Mouse (Mus musculus) erythroblast, adult 5-6 weeks (primary cell): Measurements from ENCODE around the gene Ubc. TPM values are rescaled to one million over a fixed set of nuclear protein-coding genes. Genes with fewer than 3 reads are reported as not detected.

Source experiments
- ATAC-seq: replicated peaks from 2 replicates; pipeline ENCODE4 v1.8.0; 2016; ENCODE audit warnings: moderate number of reproducible peaks, mild to moderate bottlenecking, moderate TSS enrichment, inconsistent platforms; ENCODE audit not compliant: poor library complexity, low FRiP score, severe bottlenecking
- total RNA-seq, 2 experiments: library from RNA; stranded (forward) in 1 of 2; stranded (reverse) in 1 of 2; fragments of 150-400 nt in 1 of 2; fragments of 200-764, 138-1000 nt in 1 of 2; gene quantifications; 2 replicates each; pipeline versions ENCODE4 v1.2.3 to v1.2.4; 2015 to 2017; ENCODE audit warnings: low replicate concordance in 2 of 2

Ubc gene
- total RNA-seq, 2 experiments from 2014 or later: 81.7 to 132 TPM

DNA sequence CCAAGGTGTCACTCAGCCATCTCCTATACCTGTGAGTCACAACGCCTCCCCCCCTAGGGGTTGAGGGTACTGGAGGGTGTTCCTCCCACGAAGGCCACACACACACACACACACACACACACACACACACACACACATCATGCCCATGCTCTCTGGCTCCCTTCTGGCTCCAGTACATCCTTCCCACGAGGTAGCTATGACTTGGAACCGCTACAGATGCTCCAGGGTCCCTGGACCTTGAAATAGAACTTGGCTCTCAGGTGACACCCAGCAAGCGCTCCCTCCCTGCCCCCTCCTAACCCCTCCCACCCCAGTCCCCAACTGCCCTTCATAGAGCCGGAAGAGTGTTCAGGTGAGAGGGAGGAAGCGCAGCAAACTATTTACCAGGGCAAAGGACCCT is 34.4 kb downstream of the Ubc start:
- no peak for ATAC-seq

DNA sequence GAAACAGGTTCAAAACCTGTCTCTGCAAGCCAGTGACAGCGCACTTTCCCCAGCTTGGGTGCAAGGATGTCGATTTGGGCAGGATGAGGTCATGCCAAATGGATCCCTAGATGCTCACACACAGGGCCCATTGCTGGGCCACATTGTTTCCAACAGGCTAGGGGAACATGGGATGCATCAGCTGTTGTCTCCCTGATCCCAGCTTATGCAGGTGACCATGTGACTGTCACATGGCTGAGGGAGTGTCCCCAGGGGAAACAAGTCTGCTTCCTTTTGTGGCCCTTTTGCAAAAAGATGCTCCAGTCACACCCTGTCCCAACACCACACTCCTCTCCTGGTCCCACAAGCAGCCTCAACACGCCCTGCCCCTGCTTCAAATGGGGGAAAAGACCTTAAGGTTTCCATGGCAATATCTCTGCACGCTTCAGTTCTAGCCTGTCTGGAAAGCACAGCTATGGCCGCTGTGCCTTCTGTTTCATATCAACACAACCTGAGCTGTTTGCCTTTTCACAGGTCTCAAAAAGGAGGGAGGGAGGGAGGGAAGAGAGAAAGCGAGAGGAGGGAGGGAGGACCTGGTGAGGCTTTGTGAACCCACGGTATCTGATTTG is 35.0 kb downstream of the Ubc start:
- ATAC-seq: no peak

DNA sequence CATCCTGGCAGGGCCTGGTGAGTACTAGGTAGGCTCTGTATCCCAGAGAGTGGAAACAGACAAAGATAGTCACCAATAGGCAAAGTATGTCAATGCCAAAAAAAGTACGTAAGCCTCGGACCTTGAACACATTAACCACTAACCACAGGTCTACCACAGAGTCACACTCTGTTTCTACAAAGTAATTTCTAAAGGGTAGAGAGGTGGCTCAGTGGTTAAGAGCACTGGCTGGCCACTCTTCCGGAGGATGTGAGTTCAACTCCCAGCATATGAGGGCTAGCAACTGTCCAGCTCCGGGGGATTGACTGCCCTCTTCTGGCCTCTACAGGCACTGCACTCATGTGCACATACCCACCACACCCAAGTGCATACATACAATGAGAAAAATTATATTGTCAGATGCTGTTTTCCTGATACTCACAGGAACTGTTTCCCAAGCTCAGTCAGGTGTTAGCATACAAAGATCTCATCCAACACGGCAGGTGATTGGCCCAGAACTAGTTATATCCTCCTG is 37.2 kb downstream of the Ubc start:
- no peak for ATAC-seq

DNA sequence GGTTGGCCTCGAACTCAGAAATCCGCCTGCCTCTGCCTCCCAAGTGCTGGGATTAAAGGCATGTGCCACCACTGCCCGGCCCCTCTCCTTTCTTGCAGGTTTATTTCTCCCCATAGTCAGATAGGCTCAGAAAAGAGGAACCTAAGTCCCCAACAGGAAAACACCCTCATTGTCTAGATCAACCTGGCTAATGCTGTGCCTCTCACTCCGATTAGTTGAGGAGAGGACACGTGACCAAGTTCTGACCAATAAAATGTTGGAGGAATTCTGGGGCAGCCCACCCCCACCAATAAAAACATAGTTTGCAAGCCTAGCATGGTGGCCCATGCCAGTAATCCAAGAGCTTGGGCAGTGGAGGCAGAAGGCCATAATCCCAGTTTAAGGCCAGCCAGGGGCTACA is 38.1 kb downstream of the Ubc start:
- ATAC-seq: no peak

DNA sequence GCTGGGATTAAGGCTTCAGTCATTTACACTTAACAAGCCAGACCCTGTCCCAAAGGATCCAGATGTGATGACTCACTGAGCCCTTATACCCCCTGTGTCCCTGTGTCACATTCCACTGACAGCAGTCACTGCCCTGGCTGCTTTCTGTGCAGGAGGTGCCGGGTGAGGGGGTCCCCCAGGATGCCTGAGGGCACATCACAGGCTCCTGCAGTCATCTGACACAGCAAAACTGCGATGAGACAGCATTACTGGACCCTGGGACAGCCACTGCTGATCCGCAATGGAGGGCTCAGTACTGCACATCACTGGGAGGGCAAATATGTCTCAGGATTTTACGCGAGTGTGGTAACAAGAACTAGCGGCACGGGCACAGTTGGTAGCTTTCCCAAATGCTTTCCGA is 38.9 kb downstream of the Ubc start:
- no peak for ATAC-seq

DNA sequence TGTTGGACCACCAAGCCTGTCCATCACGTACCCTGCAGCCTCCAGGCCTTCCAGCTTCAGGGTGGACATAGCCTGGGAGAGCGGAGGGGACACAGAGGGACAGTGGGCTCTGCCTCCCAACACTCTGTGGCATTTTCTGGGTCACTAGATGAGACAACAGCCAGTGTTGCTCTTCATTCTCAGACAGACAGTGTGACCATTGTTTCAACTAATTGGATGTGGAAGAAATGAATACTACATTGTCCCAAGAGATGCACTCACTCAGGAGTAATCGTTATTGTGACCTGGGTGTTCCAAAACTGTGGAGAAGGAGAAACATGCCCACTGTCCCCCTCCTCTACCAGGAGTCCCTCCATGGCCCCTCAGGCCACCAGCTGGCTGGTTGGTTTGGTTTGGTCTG is 40.6 kb downstream of the Ubc start:
- ATAC-seq: no peak

DNA sequence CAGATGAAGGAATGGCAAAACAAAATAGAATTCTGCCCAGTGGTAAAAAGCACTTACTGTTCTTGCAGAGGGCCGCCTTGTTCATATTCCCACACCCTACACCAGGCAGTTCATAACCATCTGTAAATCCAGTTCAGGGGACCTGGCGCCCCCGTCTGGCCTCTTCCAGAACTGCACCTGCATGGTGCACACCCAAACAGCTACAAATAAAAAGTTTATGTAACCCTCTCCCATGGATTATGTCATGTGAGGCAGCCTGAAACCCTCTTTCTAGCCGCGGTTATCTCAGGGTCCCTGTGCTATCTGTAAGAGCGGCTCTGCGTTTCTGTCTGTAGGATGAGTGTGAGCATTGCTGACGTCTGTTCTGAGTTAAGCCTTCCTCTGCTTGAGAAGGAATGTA is 41.5 kb downstream of the Ubc start:
- peak; percentile 70 for ATAC-seq

DNA sequence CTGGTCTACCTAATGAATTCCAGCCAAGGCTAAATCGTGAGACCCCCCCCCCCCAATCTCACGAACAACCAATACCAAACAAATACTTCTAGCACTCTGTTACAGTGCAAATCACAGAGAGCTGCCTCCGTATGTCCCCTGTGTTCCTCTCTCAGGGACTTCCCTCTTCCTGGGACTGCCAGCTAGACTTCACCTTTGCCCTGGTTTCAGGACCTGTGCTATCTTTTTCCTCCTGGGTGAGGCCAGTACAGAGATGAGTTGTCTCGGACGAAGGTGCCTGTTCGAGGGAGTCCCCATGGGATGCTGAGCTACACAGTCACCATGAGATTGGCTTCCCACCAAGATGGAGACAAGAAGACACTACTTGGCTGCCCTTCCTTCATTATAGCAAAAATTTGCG is 41.9 kb downstream of the Ubc start:
- ATAC-seq: no peak

DNA sequence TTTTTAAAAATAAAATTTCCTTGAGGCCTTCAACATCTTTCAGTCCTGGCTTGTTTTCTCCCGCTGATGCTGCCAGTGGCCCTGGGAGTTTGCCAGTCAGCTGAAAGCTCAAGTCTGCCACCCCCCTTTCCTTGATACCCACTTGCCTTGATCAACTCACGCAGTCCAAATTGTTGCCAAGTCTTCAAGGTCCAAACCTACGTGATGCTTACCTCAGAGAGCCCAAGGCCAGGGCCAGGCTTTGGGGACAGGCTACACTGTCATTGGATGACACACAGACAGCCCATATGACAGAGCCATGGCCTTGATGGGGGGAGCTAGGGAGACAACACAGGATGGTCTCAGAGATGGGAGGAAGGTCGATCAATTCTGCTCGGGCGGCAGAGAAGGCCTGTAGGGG is 45.7 kb downstream of the Ubc start:
- ATAC-seq: no peak

DNA sequence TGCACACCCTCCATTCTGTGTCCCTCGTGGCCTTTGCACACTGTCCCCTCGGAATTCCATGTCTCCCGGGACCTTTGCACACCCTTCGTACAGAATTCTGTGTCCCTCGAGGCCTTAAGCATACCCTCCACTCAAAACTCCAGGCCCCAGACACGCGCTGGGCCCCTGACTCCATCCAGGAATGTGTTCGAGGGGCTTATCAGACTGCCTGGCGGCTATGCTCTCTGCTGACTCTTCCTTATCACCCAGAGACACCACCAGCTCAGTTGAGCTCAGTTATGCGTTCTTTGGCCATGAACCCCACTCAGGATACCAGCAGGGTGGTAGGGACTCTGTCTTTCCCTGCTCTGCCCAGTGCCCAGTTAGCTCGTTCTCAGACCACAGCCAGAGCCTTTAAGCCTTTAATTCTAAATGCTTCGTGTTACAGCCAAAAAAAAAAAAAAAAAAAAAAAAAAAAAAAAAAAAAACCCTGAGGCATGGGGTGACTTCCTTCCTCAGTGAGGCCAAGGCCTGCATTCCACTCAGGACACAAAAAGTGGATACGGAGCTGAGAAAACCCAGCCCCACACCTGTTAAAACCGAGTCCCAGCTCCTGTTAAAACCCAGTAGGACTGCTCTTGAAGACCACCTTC is 48.4 kb downstream of the Ubc start:
- peak; percentile 70 for ATAC-seq

DNA sequence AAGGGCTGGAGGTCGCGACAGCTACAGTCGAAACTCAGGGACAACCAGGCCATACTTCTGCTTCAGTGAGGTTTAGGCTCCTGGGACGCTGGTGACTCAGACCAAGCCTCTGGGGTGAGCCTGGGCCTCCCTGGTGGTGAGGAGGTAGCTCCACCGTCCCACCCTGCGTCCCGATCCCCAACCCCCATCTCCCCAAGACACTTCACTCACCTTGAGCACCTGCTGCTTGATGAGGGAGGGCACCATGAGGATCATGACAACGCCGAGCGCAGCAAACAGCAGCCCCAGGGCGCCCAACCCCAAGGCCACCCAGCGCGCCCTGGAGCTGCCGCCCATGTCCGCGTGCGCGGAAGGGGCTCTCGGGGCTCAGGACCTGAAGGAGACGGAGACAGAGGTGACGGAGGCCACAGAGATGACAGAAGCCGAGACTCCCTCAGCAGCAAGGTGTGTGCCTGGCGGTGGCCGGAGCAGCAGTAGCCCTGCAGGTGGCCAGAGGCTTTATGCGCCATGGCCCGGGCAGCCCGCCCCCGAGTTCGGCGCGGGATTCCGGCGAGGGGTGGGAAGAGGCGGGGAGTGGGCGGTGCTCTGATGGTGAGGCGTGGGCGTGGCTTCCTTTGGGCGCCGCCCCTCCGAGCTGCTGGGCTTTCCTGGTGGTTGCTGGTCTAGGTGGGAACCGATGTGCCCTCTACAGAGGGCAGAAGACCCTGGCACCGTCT is 49.3 kb downstream of the Ubc start, which contains the start of gene Scarb1:
Gene Scarb1 (minus strand): TSS at position 548 of the 716 bp plus-strand sequence.
- peak; percentile 84 for ATAC-seq

DNA sequence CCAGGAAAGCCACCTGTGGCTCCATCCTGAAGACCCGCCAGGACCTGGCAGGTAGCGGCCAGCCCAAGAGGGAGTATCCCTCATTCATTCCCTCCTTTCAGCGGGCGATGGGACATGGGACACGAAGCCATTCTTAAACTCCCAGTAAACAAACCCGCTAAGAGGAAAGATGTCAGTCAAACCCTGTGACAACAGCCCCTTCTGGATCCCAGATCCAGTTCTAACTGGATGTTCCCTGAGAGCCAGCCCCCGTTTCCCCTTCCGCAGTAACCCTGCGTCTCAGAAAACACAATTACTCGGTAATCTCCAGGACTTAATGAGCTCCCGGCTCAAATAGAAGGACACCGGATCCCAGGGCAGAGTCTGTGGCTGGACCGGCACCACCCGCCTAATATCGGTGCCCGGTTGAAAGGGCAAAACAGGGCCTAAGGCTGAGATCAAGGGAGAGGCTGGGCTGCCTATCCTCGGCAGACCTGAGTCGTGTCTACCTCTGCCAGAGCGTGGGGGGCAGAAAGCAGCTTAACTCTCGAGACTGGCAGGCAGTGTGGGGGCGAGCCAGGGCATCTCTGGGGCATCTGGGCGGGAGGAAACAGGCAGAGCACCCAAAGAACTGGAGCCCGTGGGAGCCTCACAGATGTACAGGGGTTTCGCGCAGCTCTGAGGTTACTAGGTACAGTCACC is 50.0 kb downstream of the Ubc start:
- ATAC-seq: peak; percentile 48

DNA sequence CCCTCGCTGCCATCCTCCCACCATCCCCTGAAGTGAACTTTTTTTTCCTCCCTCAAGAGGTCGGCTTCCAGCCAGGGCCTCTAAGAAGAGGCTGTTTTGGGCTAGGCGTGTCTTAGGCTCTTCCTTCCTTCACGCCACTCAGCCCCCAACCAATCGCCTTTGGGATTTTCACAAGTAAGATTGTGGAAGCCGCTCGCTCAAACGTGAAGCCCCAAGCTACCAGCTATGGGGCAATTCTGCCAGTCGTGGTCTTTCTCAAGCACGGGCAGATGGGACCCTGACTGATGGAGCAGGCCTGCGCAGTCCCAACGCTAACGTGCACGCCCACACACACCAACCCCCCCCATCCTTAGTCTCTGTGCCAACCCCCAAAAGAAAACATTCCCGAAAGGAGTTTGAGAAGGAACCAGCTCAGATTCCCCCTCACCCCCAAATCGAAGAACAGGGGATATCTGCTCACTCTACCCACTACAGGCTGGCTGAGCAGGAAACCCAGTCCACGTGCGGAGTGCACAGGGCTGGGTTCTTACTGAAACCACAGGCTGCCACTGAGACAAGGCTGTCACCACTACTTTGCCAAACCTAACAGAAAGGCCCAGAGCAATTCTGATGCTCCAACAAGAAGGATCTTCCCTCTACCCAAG is 50.8 kb downstream of the Ubc start:
- ATAC-seq: no peak

DNA sequence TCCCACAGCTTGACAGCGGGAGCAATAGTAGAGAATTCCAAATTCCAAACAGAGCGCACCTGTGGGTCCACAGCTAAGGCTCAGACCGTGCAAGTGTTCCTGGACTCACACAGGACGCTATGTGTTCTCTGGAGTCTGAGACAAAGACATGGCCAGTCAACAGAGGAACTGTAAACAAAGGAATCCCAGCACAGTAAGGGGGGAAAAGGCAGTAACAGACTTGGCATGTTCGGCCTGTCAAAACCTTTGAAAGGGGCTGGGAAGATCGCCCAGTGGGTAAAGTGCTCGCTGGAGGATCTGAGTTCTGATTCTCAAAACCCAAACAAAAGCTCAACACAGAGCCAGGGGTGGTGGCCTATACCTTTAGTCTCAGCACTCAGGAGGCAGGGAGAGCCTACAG is 52.5 kb downstream of the Ubc start:
- ATAC-seq: no peak

DNA sequence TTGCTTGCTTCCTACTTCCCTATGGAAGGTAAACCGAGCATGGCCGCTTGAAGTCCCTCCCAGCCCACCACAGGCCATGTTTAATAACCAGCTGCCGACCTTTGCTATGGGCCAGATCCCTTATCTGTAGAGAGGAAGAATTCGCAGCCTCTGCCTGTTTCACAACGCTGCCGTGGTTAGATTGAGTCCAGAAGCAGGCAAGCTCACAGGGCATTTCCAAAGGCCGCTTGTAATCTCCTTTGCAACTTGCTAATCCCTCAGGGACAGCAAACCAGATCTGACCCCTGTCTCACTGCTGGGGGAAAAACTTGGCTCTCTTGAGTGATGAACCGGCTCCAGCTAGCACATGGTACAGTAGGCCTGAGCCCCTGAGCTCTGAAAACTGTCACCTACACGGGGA is 53.0 kb downstream of the Ubc start:
- no peak for ATAC-seq

Other genes starting within 250 kb of the Ubc start
- gene Ncor2, start 211.0 kb downstream of the Ubc start, total RNA-seq (2015; ENCODE audit: low replicate concordance): 15.8 and 18.2 TPM in 2 replicates
- gene Ncor2, start 211.0 kb downstream of the Ubc start, total RNA-seq (2017; ENCODE audit: low replicate concordance): 6.0 and 8.0 TPM in 2 replicates
- 20.9 and 28.6 TPM in 2 replicates for gene Scarb1, start 49.1 kb downstream of the Ubc start, total RNA-seq (2015; ENCODE audit: low replicate concordance)
- gene Scarb1, start 49.1 kb downstream of the Ubc start, total RNA-seq (2017; ENCODE audit: low replicate concordance): 13.5 and 16.6 TPM in 2 replicates
- not detected in 2 replicates for gene Gm10382, start 880 bp downstream of the Ubc start, total RNA-seq (2015; ENCODE audit: low replicate concordance)
- 0.43 TPM in 1 of 2 replicates, not detected in the other for gene Gm10382, start 880 bp downstream of the Ubc start, total RNA-seq (2017; ENCODE audit: low replicate concordance)
- 1.2 and 17.8 TPM in 2 replicates for gene Dhx37, start 43.9 kb upstream of the Ubc start, total RNA-seq (2015; ENCODE audit: low replicate concordance)
- gene Dhx37, start 43.9 kb upstream of the Ubc start, total RNA-seq (2017; ENCODE audit: low replicate concordance): 6.1 and 6.5 TPM in 2 replicates
- gene Bri3bp, start 51.4 kb upstream of the Ubc start, total RNA-seq (2015; ENCODE audit: low replicate concordance): 10.9 and 13.1 TPM in 2 replicates
- gene Bri3bp, start 51.4 kb upstream of the Ubc start, total RNA-seq (2017; ENCODE audit: low replicate concordance): 4.7 and 5.3 TPM in 2 replicates
- gene Aacs, start 85.6 kb upstream of the Ubc start, total RNA-seq (2015; ENCODE audit: low replicate concordance): 1.3 and 2.3 TPM in 2 replicates
- 4.2 and 6.0 TPM in 2 replicates for gene Aacs, start 85.6 kb upstream of the Ubc start, total RNA-seq (2017; ENCODE audit: low replicate concordance)
- gene Tmem132b, start 141.6 kb upstream of the Ubc start, total RNA-seq (2015; ENCODE audit: low replicate concordance): not detected in 2 replicates
- not detected in 2 replicates for gene Tmem132b, start 141.6 kb upstream of the Ubc start, total RNA-seq (2017; ENCODE audit: low replicate concordance)